Comparison of ENCODE assay signal across 7 mouse cellular contexts in genomic region chrX:38634801-38635637, GRCm38 (mm10). TPM values are rescaled to one million over a fixed set of nuclear protein-coding genes. Genes with fewer than 3 reads are reported as not detected.
A peak's percentile ranks its signal among the peaks of the same experiment; 100 is the strongest.
DNase-seq lines count a peak whose midpoint lies in the region; ATAC-seq lines count a peak whose summit lies in the region.

TSS of gene C1galt1c1 (minus strand) at chrX:38635087.

- H3K27ac ChIP-seq in intestine, embryonic 16.5 days (ENCODE audit: low read length): peak within 1 kb of the TSS; percentile 92
- H3K27ac ChIP-seq in midbrain, embryonic 11.5 days (ENCODE audit: low read depth, low read length): peak within 1 kb of the TSS; percentile 63

- intact Hi-C loops in left cerebral cortex, postnatal 36 days (cut with DNase I): loop anchor here (2.0 kb wide), 1 partner anchor 34 kb away; the partner anchor contains the start of gene Mcts1

- H3K36me3 ChIP-seq in intestine, embryonic 16.5 days (ENCODE audit: control insufficient read depth, insufficient read depth, low read length): no peaks in the 10 kb centered on the region
- no peaks in the 10 kb centered on the region for H3K36me3 ChIP-seq in midbrain, embryonic 11.5 days (ENCODE audit: control insufficient read depth, insufficient read depth, low read length)

- H3K27me3 ChIP-seq in intestine, embryonic 16.5 days (replicated peaks; ENCODE audit: control insufficient read depth, insufficient read depth, low read length): no peaks in the 10 kb centered on the region
- no peaks in the 10 kb centered on the region for H3K27me3 ChIP-seq in midbrain, embryonic 11.5 days (ENCODE audit: control insufficient read depth, insufficient read depth, low read length)

- ATAC-seq in intestine, embryonic 16.5 days: peak; percentile 100
- ATAC-seq in midbrain, embryonic 11.5 days (ENCODE audit: low FRiP score): peak; percentile 99

- peak within 1 kb of the TSS; percentile 63 for H3K4me3 ChIP-seq in intestine, embryonic 16.5 days (ENCODE audit: low read length)
- H3K4me3 ChIP-seq in midbrain, embryonic 11.5 days (ENCODE audit: low read depth, low read length): peak within 1 kb of the TSS; percentile 44

- H3K9me3 ChIP-seq in intestine, embryonic 16.5 days (ENCODE audit: control insufficient read depth, low read length): no peaks in the 10 kb centered on the region
- no peaks in the 10 kb centered on the region for H3K9me3 ChIP-seq in midbrain, embryonic 11.5 days (ENCODE audit: control insufficient read depth, low read length)

- no peaks in the 10 kb centered on the region for H3K4me1 ChIP-seq in intestine, embryonic 16.5 days (ENCODE audit: control insufficient read depth, insufficient read depth, low read length)
- H3K4me1 ChIP-seq in midbrain, embryonic 11.5 days (ENCODE audit: control insufficient read depth, insufficient read depth, low read length): peaks cover 3% of the 10 kb centered on the region; the same call in 1 of the 2 replicates

- peak within 1 kb of the TSS; percentile 52 for H3K4me2 ChIP-seq in intestine, embryonic 16.5 days (ENCODE audit: low read depth, low read length)
- H3K4me2 ChIP-seq in midbrain, embryonic 11.5 days: peak within 1 kb of the TSS; percentile 41

- DNase-seq in adrenal gland, adult 8-10 months: peak; percentile 89
- DNase-seq in embryo, embryonic 9.5 days (ENCODE audit: extremely low spot score): peak; percentile 86
- DNase-seq in gastrocnemius, postnatal 4 days (ENCODE audit: low spot score in 2 of 2): peak; percentile 77 to 90
- DNase-seq in left cerebral cortex, postnatal 36 days (ENCODE audit: low spot score in 2 of 2): peak; percentile 87
- peak; percentile 96 for DNase-seq in midbrain, embryonic 11.5 days (ENCODE audit: low spot score, missing footprints)
- peak; percentile 85 for DNase-seq in skeletal muscle tissue, adult 2 months (ENCODE audit: low read depth, low spot score)

- H3K9ac ChIP-seq in intestine, embryonic 16.5 days (ENCODE audit: low read depth, low read length): peak within 1 kb of the TSS; percentile 75
- peak within 1 kb of the TSS; percentile 75 for H3K9ac ChIP-seq in midbrain, embryonic 11.5 days (ENCODE audit: low read length)

- WGBS in intestine, embryonic 16.5 days: 12% methylated on average over 37 of the region's 43 CpGs
- 17% methylated on average over 32 of the region's 43 CpGs for WGBS in midbrain, embryonic 11.5 days

RNA-seq across cellular contexts. Expression of gene C1galt1c1, which starts in this region (rescaled TPM):
- 10 to 100 TPM; 18.3 to 31.5 (median 22.9) TPM for total RNA-seq in adrenal gland, adult 8-10 months (2022)
- total RNA-seq in gastrocnemius, postnatal 4 days (2021): 10 to 100 TPM; 14.5 to 14.6 TPM
- polyA plus RNA-seq in intestine, embryonic 16.5 days (2015; fragmentation: Nextera tagmentation; extraction: Ambion mirVana): 65.3 and 71.5 TPM in 2 replicates
- 10 to 100 TPM; 20.9 to 25.7 TPM for total RNA-seq in left cerebral cortex, postnatal 36 days (2021)
- polyA plus RNA-seq in midbrain, embryonic 11.5 days (2014; fragmentation: Nextera tagmentation; extraction: Ambion mirVana): 23.7 and 25.6 TPM in 2 replicates

Comparison
In these comparisons a context has a peak if more than half of its experiments do, and no peak if none do; other contexts are left out.
1. Peak in every context shown above with its lines: DNase-seq, ATAC-seq, H3K4me3 ChIP-seq and H3K27ac ChIP-seq.